Mouse (Mus musculus): ENCODE measurements around the gene Limch1. TPM values are rescaled to one million over a fixed set of nuclear protein-coding genes. Genes with fewer than 3 reads are reported as not detected.

Limch1 gene
- polyA plus RNA-seq, 1 experiment from 2014 or later, result 1.5 TPM

DNA sequence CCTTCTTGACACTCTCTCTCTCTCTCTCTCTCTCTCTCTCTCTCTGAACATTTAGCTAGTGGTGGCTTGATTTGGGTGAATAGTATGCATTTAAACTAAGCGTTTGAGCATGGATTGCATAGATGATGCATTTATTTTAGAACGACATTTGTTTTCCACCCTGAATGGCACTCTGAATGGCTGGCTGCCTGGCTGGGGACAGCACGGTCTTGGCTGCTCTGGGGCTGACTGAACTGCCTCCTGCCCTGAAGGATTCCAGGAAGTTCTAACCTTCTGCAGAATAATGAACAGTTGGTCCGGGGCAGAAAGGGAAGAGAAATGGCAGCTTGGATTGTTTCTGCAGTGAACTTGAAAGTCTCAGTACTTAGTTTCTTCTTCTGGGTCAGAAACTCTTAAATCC is 266.4 kb downstream of the Limch1 start:
- Histone ChIP-seq H3K4me3 (ENCODE audit: low read depth, low read length) (no peak overlapping the region), H3K9ac (ENCODE audit: low read depth, low read length) (no peak overlapping the region), H3K27ac (ENCODE audit: low read length) (no peak overlapping the region), H3K36me3 (ENCODE audit: control insufficient read depth, insufficient read depth) (no peaks in the 10 kb centered on the region), H3K4me2 (ENCODE audit: low read depth, low read length) (no peak overlapping the region), H3K4me1 (ENCODE audit: control insufficient read depth, low read depth, low read length) (no peaks in the 10 kb centered on the region), H3K27me3 (ENCODE audit: control insufficient read depth, insufficient read depth, low read depth, low read length) (no peaks in the 10 kb centered on the region), H3K9me3 (replicated peaks; ENCODE audit: control insufficient read depth, low read length) (no peaks in the 10 kb centered on the region)
- no peak for ATAC-seq (ENCODE audit: low read depth)
- 62% methylated on average over 4 of the region's 4 CpGs for WGBS (ENCODE audit: insufficient replicate concordance)

DNA sequence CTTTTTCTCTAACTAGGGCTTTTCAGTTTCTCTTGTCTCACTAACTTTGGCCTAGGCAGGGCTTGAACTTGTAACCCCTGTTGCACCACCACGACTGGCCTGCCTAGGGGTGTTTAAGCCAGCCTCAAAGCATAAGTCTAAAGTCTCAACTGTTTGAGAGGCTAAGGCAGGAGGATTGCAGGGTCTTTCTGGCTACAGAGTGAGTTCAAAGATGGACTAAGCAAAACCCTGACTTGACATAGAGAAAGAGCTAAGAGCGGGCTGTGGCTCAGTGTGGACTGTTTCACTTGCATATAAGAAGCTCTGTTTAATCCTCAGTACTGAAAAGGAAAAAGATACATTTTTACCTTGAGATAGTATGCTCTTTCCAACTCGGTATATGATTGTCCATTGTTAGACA is 268.3 kb downstream of the Limch1 start:
- WGBS (ENCODE audit: insufficient replicate concordance), result 52% methylated on average over 3 of the region's 3 CpGs
- Histone ChIP-seq H3K27ac (ENCODE audit: low read length) (no peak overlapping the region), H3K9ac (ENCODE audit: low read depth, low read length) (no peak overlapping the region), H3K4me2 (ENCODE audit: low read depth, low read length) (no peak overlapping the region), H3K9me3 (replicated peaks; ENCODE audit: control insufficient read depth, low read length) (no peaks in the 10 kb centered on the region), H3K27me3 (ENCODE audit: control insufficient read depth, insufficient read depth, low read depth, low read length) (no peaks in the 10 kb centered on the region), H3K36me3 (ENCODE audit: control insufficient read depth, insufficient read depth) (no peaks in the 10 kb centered on the region), H3K4me3 (ENCODE audit: low read depth, low read length) (no peak overlapping the region), H3K4me1 (ENCODE audit: control insufficient read depth, low read depth, low read length) (no peaks in the 10 kb centered on the region)
- no peak for ATAC-seq (ENCODE audit: low read depth)

DNA sequence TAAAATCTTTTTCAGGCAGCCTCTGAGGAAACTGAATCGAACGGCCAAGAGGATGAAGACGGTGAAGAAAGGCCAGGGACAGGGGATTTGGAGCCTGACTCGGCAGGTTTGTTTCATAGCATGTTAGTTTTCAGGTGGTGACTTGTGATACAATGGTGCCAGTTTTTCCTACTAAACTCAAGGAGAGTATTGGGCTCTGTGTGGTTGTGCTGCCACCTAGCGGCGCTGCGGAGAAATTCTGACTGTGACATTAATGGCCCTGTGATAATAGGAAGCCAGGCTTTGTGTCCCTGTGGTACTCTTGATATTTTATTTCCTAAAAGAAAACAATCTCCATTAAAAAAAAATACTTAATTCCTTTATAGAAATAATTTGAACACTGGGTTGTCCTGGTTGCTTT is 270.8 kb downstream of the Limch1 start:
- no peak for ATAC-seq (ENCODE audit: low read depth)
- Histone ChIP-seq H3K4me3 (ENCODE audit: low read depth, low read length) (no peak overlapping the region), H3K4me1 (ENCODE audit: control insufficient read depth, low read depth, low read length) (no peaks in the 10 kb centered on the region), H3K4me2 (ENCODE audit: low read depth, low read length) (no peak overlapping the region), H3K9ac (ENCODE audit: low read depth, low read length) (no peak overlapping the region), H3K9me3 (replicated peaks; ENCODE audit: control insufficient read depth, low read length) (no peaks in the 10 kb centered on the region), H3K27ac (ENCODE audit: low read length) (no peak overlapping the region), H3K27me3 (ENCODE audit: control insufficient read depth, insufficient read depth, low read depth, low read length) (no peaks in the 10 kb centered on the region), H3K36me3 (ENCODE audit: control insufficient read depth, insufficient read depth) (no peaks in the 10 kb centered on the region)
- WGBS (ENCODE audit: insufficient replicate concordance), result 4% methylated on average over 7 of the region's 7 CpGs

DNA sequence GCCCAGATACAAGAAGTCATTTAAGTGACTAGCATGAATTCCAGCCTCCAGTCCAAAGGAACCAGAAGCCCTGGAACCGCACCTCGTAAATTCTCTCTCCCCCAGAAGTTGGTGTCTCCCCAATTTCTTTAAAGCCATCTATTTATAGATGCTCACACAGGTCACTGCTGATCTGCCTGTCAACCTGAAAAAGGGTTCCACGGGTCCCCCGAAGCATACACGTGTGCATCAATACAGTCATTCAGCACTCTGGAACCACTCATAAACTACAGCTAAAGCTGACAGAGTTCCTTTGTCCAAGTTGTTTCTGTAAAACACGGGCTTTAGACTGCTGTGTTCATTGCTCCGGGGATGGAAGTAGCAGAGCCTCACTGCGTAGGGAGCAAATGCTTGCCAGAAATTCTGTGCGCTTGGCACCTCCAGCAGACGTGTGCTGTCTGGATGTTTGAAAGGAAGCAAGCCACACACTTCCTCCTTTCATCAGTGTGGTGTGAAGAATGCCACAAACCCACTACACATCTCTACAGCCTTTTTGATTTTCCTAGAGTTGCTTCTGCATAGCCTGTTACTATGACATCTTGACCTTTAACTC is 278.9 kb downstream of the Limch1 start:
- WGBS (ENCODE audit: insufficient replicate concordance), result 61% methylated on average over 10 of the region's 10 CpGs
- Histone ChIP-seq H3K27me3 (ENCODE audit: control insufficient read depth, insufficient read depth, low read depth, low read length) (no peaks in the 10 kb centered on the region), H3K9ac (ENCODE audit: low read depth, low read length) (no peak overlapping the region), H3K27ac (ENCODE audit: low read length) (no peak overlapping the region), H3K9me3 (replicated peaks; ENCODE audit: control insufficient read depth, low read length) (no peaks in the 10 kb centered on the region), H3K4me1 (ENCODE audit: control insufficient read depth, low read depth, low read length) (no peaks in the 10 kb centered on the region), H3K4me3 (ENCODE audit: low read depth, low read length) (no peak overlapping the region), H3K36me3 (ENCODE audit: control insufficient read depth, insufficient read depth) (no peaks in the 10 kb centered on the region), H3K4me2 (ENCODE audit: low read depth, low read length) (no peak overlapping the region)
- ATAC-seq (ENCODE audit: low read depth), result no peak

DNA sequence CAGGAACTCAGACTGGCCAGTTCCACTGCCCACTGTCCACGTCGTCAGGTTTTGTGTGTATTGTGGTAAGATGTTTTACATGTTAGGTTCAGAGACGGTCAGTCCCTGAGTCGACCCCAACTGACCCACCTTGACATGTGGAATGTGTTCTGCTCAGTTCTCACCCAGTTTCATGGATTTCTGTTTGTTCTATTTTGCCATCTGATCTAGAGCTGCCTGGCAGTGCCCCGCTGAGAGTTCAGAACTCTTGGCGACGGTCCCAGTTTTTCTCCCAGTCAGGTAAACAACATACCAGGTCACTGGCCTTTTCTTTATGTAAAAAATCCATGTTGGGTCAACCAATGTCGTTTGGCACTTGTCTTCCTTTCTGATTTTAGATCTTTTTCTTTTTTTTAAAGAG is 279.5 kb downstream of the Limch1 start:
- H3K9me3 ChIP-seq (replicated peaks; ENCODE audit: control insufficient read depth, low read length), result no peaks in the 10 kb centered on the region
- H3K27me3 ChIP-seq (ENCODE audit: control insufficient read depth, insufficient read depth, low read depth, low read length), result no peaks in the 10 kb centered on the region
- ATAC-seq (ENCODE audit: low read depth), result no peak
- no peaks in the 10 kb centered on the region for H3K36me3 ChIP-seq (ENCODE audit: control insufficient read depth, insufficient read depth)
- H3K4me2 ChIP-seq (ENCODE audit: low read depth, low read length), result no peak overlapping the region
- no peaks in the 10 kb centered on the region for H3K4me1 ChIP-seq (ENCODE audit: control insufficient read depth, low read depth, low read length)
- WGBS (ENCODE audit: insufficient replicate concordance), result 63% methylated on average over 8 of the region's 8 CpGs
- H3K4me3 ChIP-seq (ENCODE audit: low read depth, low read length), result no peak overlapping the region
- no peak overlapping the region for H3K27ac ChIP-seq (ENCODE audit: low read length)
- H3K9ac ChIP-seq (ENCODE audit: low read depth, low read length), result no peak overlapping the region

DNA sequence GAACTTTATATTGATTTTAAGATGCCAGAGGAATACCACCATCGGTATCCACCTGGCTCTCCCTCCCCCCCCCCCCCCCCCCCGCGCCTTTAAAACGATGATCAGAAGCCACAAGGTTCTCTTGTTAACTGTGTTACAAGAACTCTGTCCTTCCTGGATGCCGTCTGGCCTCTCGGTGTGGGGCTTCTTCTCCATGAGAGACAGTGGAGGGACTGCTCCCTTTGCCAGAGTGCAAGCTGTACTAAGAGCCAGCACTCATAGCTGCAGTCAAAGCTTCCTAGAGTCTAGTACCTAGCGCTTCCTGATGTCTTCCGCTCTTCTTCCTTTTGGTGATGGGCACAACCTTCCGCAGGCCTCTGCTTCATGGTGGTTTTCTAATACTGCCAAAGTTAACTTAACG is 280.0 kb downstream of the Limch1 start:
- WGBS (ENCODE audit: insufficient replicate concordance), result 75% methylated on average over 9 of the region's 10 CpGs
- Histone ChIP-seq H3K4me3 (ENCODE audit: low read depth, low read length) (no peak overlapping the region), H3K9ac (ENCODE audit: low read depth, low read length) (no peak overlapping the region), H3K4me1 (ENCODE audit: control insufficient read depth, low read depth, low read length) (no peaks in the 10 kb centered on the region), H3K4me2 (ENCODE audit: low read depth, low read length) (no peak overlapping the region), H3K27me3 (ENCODE audit: control insufficient read depth, insufficient read depth, low read depth, low read length) (no peaks in the 10 kb centered on the region), H3K9me3 (replicated peaks; ENCODE audit: control insufficient read depth, low read length) (no peaks in the 10 kb centered on the region), H3K36me3 (ENCODE audit: control insufficient read depth, insufficient read depth) (no peaks in the 10 kb centered on the region), H3K27ac (ENCODE audit: low read length) (no peak overlapping the region)
- no peak for ATAC-seq (ENCODE audit: low read depth)

DNA sequence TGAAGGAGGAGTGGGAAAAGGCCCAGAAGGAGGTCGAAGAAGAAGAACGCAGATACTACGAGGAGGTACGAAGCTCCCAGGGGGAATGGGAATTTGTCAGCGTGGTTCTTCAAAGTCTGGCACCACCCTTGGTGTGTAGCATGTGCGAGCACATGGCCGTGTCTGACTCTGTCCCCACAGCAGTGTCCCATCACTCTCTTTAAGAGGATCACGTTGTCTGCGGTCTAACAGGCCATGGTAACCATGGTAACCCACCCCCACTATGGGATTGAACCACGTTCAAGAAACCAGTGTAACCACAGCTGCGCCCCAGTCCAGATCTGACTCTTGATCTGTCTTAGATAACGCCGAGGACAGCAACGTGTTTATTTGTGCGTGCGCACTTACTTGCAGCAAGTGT is 283.2 kb downstream of the Limch1 start:
- Histone ChIP-seq H3K9ac (ENCODE audit: low read depth, low read length) (no peak overlapping the region), H3K4me3 (ENCODE audit: low read depth, low read length) (no peak overlapping the region), H3K27me3 (ENCODE audit: control insufficient read depth, insufficient read depth, low read depth, low read length) (no peaks in the 10 kb centered on the region), H3K4me1 (ENCODE audit: control insufficient read depth, low read depth, low read length) (no peaks in the 10 kb centered on the region), H3K36me3 (ENCODE audit: control insufficient read depth, insufficient read depth) (no peaks in the 10 kb centered on the region), H3K4me2 (ENCODE audit: low read depth, low read length) (no peak overlapping the region), H3K9me3 (replicated peaks; ENCODE audit: control insufficient read depth, low read length) (no peaks in the 10 kb centered on the region), H3K27ac (ENCODE audit: low read length) (no peak overlapping the region)
- 48% methylated on average over 16 of the region's 16 CpGs for WGBS (ENCODE audit: insufficient replicate concordance)
- ATAC-seq (ENCODE audit: low read depth), result no peak

DNA sequence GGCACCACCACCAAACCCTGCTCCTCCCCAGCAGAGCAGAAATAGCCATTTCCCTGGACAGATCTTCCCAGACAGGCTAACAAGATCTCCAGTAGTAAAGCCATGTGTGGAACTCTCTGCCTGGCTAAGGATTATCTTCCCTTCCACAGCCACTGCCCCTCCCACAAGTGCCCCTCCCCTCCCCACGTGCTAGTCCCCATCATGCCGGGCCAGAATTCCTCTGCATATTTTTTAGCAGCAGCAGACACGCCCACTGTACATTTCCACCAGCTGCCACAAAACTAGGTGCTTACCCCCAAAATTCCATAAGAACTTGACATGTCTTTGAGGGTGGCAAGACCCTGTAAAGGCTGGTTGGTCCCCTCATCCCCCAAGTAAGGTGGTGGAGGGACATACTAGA is 284.3 kb downstream of the Limch1 start:
- no peaks in the 10 kb centered on the region for H3K9me3 ChIP-seq (replicated peaks; ENCODE audit: control insufficient read depth, low read length)
- WGBS (ENCODE audit: insufficient replicate concordance), result 22% methylated on average over 3 of the region's 3 CpGs
- ATAC-seq (ENCODE audit: low read depth), result no peak

DNA sequence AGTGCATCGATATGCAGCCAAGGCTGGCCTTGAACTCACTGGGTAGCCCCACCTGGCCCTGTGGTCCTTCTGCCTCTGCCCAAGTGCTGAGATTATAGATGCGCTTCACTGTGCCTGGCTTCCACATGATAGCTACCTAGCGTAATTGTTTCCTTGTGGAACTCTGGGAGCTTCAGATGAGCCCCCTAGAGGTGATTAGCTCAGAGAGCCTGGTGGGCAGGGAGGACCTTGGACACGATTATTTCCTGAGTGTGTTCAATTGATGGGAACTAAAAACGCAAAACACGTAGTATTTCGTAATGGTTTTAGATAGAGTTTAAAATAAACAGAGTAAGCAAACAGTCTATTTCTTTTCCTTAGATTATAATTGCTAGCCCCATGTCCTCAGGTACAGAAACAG is 287.0 kb downstream of the Limch1 start:
- no peaks in the 10 kb centered on the region for H3K36me3 ChIP-seq (ENCODE audit: control insufficient read depth, insufficient read depth)
- no peaks in the 10 kb centered on the region for H3K4me1 ChIP-seq (ENCODE audit: control insufficient read depth, low read depth, low read length)
- H3K4me3 ChIP-seq (ENCODE audit: low read depth, low read length), result no peak overlapping the region
- H3K9ac ChIP-seq (ENCODE audit: low read depth, low read length), result no peak overlapping the region
- no peak for ATAC-seq (ENCODE audit: low read depth)
- H3K9me3 ChIP-seq (replicated peaks; ENCODE audit: control insufficient read depth, low read length), result no peaks in the 10 kb centered on the region
- no peak overlapping the region for H3K4me2 ChIP-seq (ENCODE audit: low read depth, low read length)
- H3K27ac ChIP-seq (ENCODE audit: low read length), result no peak overlapping the region
- no peaks in the 10 kb centered on the region for H3K27me3 ChIP-seq (ENCODE audit: control insufficient read depth, insufficient read depth, low read depth, low read length)
- WGBS (ENCODE audit: insufficient replicate concordance), result 53% methylated on average over 7 of the region's 7 CpGs

More for the DNA sequence above, 284.3 kb downstream of the Limch1 start:
- Histone ChIP-seq H3K36me3 (ENCODE audit: control insufficient read depth, insufficient read depth) (no peaks in the 10 kb centered on the region), H3K9ac (ENCODE audit: low read depth, low read length) (no peak overlapping the region), H3K27me3 (ENCODE audit: control insufficient read depth, insufficient read depth, low read depth, low read length) (no peaks in the 10 kb centered on the region), H3K4me3 (ENCODE audit: low read depth, low read length) (no peak overlapping the region), H3K4me1 (ENCODE audit: control insufficient read depth, low read depth, low read length) (no peaks in the 10 kb centered on the region), H3K4me2 (ENCODE audit: low read depth, low read length) (no peak overlapping the region), H3K27ac (ENCODE audit: low read length) (no peak overlapping the region)
